Mouse (Mus musculus) liver, embryonic 14.5 days (tissue): ENCODE measurements around the gene Mapkapk2. TPM values are rescaled to one million over a fixed set of nuclear protein-coding genes. Genes with fewer than 3 reads are reported as not detected.

ENCODE experiments used
- ATAC-seq: fragments of 200-750 bp; cut with Nextera tagmentation; 2 replicates; pipeline ENCODE4 v1.8.0; 2017; ENCODE audit warnings: moderate number of reproducible peaks, mild to moderate bottlenecking, moderate library complexity; ENCODE audit not compliant: insufficient read depth
- DNase-seq, 3 experiments: peaks; one replicate each; pipeline ENCODE4 v3.0.0-alpha.2; 2012 to 2013; ENCODE audit warnings: low read depth in 3 of 3, low spot score in 3 of 3
- H3K27ac ChIP-seq: fragments of 300-500 bp; sonication (generic); 2 replicates; pipeline ENCODE4 v1.5.1; 2014; ENCODE audit warnings: moderate library complexity, mild to moderate bottlenecking, control low read depth, inconsistent platforms
- H3K27me3 ChIP-seq: fragments of 300-500 bp; sonication (generic); 2 replicates; pipeline ENCODE4 v1.6.1; 2014; ENCODE audit warnings: mild to moderate bottlenecking, low read length, moderate library complexity; ENCODE audit not compliant: control insufficient read depth, insufficient read depth
- H3K36me3 ChIP-seq: fragments of 300-500 bp; sonication (generic); replicated peaks from 2 replicates; pipeline ENCODE4 v1.6.1; 2014; ENCODE audit warnings: low read depth; ENCODE audit not compliant: control insufficient read depth, insufficient read depth
- H3K4me1 ChIP-seq, 2 experiments: fragments of 200-500 bp in 1 of 2; fragments of 300-500 bp in 1 of 2; sonication (generic) in 1 of 2; replicated peaks; 2 replicates each; pipeline ENCODE4 v1.6.1; 2012 to 2014; ENCODE audit warnings: antibody characterized with exemption in 1 of 2, inconsistent platforms in 1 of 2, low read length in 1 of 2; ENCODE audit not compliant: control insufficient read depth in 2 of 2, insufficient read depth in 2 of 2
- H3K4me2 ChIP-seq: fragments of 300-500 bp; sonication (generic); 2 replicates; pipeline ENCODE4 v1.6.1; 2014; ENCODE audit warnings: low read depth, mild to moderate bottlenecking, control low read depth, moderate library complexity
- H3K4me3 ChIP-seq, 2 experiments: fragments of 200-500 bp in 1 of 2; fragments of 300-500 bp in 1 of 2; sonication (generic) in 1 of 2; 2 replicates each; pipeline ENCODE4 v1.5.1; 2012 to 2014; ENCODE audit warnings: low read depth in 2 of 2, low read length in 2 of 2, mild to moderate bottlenecking in 2 of 2, control low read depth in 1 of 2, inconsistent platforms in 1 of 2, moderate library complexity in 1 of 2; ENCODE audit not compliant: insufficient read depth in 1 of 2
- H3K9ac ChIP-seq: fragments of 300-500 bp; sonication (generic); replicated peaks from 2 replicates; pipeline ENCODE4 v1.6.1; 2014; ENCODE audit warnings: mild to moderate bottlenecking, control low read depth, moderate library complexity
- H3K9me3 ChIP-seq: fragments of 300-500 bp; sonication (generic); 2 replicates; pipeline ENCODE4 v1.6.1; 2016; ENCODE audit warnings: low read length, mixed read lengths; ENCODE audit not compliant: control insufficient read depth
- CTCF ChIP-seq: IDR thresholded peaks from 2 replicates; pipeline ENCODE4 v1.5.1; 2016; ENCODE audit warnings: antibody characterized with exemption, low read depth, control low read depth
- EP300 ChIP-seq: IDR thresholded peaks from 2 replicates; pipeline ENCODE4 v1.6.1; 2016; ENCODE audit warnings: antibody characterized with exemption, low read depth
- WGBS: fragments of 180-500 bp; shearing (Covaris S2); extraction: QIAGEN DNeasy Blood & Tissue Kit; methylation state at CpG from one replicate; pipeline ENCODE4 v1.1.7; 2014; ENCODE audit not compliant: insufficient replicate concordance; 5-methylcytosine and 5-hydroxymethylcytosine counted together
- polyA plus RNA-seq, 2 experiments: library from polyadenylated mRNA; depleted of rRNA in 1 of 2; stranded (reverse) in 1 of 2; unstranded in 1 of 2; fragments of >200 nt; fragmentation: Nextera tagmentation in 1 of 2; extraction: Ambion mirVana in 1 of 2; gene quantifications; 2 replicates each; pipeline versions ENCODE4 v1.2.1 to v1.2.3; 2012 to 2014

The Mapkapk2 gene
- polyA plus RNA-seq, 2 experiments: 12.9 to 13.6 TPM

DNA sequence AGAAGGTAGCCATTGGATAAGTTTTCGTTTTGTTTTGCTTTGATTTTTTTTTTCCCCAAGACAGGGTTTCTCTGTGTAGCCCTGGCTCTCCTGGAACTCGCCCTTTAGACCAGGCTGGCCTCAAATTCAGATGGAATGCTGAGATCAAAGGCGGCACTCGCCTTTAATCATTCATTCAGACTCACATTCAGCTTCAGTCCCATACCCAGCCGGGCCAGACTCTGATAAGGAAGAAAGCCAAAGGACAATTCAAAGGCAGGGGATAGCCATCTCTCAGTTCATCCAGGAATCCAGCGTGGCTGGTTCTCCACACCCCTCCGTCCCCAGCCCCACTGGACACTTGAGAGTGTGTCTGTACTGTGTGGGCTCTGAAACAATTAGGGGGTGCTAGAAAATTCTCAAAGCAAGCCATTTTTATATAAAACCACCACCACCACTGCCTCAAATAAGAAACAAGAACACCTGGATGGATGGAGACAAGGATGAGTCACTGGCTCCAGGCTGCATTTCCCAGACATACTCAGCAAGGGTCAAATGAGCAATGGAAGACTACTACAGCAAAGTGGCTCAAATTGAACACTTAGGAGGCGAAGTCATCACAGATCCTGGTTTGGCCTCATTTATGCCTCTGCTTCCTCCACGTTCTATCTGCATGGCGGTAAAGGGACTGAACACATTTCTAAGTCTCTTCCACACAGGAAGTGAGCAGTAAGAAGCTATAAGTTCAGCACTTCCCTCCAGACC is 26.1 kb upstream of the Mapkapk2 start:
- Histone ChIP-seq H3K9me3 (no peaks in the 10 kb centered on the region), H3K27me3 (no peaks in the 10 kb centered on the region), H3K36me3 (peaks cover 18% of the 10 kb centered on the region), H3K9ac (no peak overlapping the region), H3K27ac (no peak overlapping the region), H3K4me3 (no peak overlapping the region), H3K4me1 (peaks cover 28 to 38% of the 10 kb centered on the region in 2 experiments), H3K4me2 (no peak overlapping the region)
- 52% methylated on average over 10 of the region's 10 CpGs for WGBS
- DNase-seq (no peak), ATAC-seq (no peak)
- no peak for TF ChIP-seq EP300
- no peak for TF ChIP-seq CTCF

DNA sequence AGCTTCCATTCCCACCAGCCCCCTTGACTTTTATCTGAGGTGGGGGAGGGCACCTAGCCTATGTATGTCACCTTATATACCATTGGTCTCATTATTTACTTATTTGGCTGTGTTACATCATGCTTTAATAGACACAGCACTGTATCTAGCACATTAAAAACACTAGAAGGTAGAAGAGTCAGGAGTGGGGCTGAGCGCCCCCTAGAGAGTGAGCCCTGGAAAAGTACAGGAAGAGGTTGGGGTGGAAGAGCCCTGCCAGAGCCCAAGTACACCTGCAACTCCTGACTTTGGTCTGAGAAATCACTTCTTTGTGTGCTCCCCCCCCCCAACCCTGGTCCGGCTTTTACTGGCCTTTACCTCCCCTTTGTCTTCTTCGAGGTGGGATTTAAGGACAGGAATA is 24.4 kb upstream of the Mapkapk2 start:
- Histone ChIP-seq H3K4me3 (no peak overlapping the region), H3K9ac (no peak overlapping the region), H3K27ac (no peak overlapping the region), H3K36me3 (peaks cover 1% of the 10 kb centered on the region; the same call in 1 of the 2 replicates), H3K4me1 (peaks cover 25 to 32% of the 10 kb centered on the region in 2 experiments), H3K4me2 (no peak overlapping the region), H3K9me3 (no peaks in the 10 kb centered on the region), H3K27me3 (no peaks in the 10 kb centered on the region)
- TF ChIP-seq CTCF (peak; percentile 64), EP300 (no peak)
- DNase-seq: no peak
- ATAC-seq: no peak
- 24% methylated on average over 3 of the region's 3 CpGs for WGBS

DNA sequence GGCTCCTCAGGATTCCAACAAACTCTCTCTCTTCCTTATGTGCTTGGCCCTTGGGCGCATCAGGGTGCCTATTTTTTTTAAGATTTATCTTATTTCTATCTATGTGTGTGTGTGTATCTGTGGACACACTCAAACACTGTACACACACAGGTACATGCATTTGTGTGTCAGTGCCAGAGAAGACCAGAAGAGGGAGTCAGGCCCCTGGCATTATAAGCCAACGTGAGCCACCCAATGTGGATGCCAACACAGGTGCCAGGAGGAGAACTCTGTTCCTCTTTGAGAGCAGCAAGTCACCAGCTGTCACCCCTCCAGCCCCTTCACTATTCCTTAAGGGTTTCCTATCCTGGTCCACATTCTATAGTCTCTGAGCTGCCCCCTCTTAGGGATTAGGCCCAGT is 21.4 kb upstream of the Mapkapk2 start:
- peaks cover 0 to 5% of the 10 kb centered on the region in 2 experiments; a peak in 1 of 4 replicates for H3K4me1 ChIP-seq
- H3K36me3 ChIP-seq: no peaks in the 10 kb centered on the region
- H3K27ac ChIP-seq: no peak overlapping the region
- DNase-seq (peak in 1 of 3 experiments; percentile 40), ATAC-seq (peak; percentile 50)
- 31% methylated on average over 2 of the region's 2 CpGs for WGBS
- H3K4me3 ChIP-seq: no peak overlapping the region
- TF ChIP-seq EP300: no peak
- TF ChIP-seq CTCF: peak; percentile 84
- H3K9ac ChIP-seq: no peak overlapping the region
- H3K9me3 ChIP-seq: no peaks in the 10 kb centered on the region
- H3K27me3 ChIP-seq: no peaks in the 10 kb centered on the region; the same call in 1 of the 2 replicates
- no peak overlapping the region for H3K4me2 ChIP-seq

DNA sequence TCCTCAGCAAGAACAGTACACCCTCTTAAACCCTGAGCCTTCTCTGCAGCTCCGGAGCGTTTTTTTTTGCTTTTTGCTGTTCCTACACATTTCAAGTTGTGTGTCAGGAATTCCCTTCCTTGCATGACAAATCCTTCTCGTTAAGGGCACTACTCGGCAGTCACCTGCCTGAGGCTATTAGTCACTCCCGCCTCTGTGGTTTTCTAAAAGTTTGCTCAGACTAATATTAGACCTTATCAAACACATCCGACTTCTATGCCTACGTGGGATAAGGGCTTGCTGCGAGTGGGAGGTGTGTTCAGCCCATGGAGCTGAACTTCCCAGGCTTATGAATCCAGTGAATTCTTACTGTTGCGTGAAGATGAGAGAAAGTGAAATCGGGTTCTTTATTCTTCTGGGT is 20.9 kb upstream of the Mapkapk2 start:
- Histone ChIP-seq H3K4me1 (peaks cover 0 to 5% of the 10 kb centered on the region in 2 experiments; a peak in 1 of 4 replicates), H3K36me3 (no peaks in the 10 kb centered on the region), H3K9me3 (no peaks in the 10 kb centered on the region), H3K9ac (no peak overlapping the region), H3K27ac (no peak overlapping the region), H3K4me3 (no peak overlapping the region), H3K27me3 (no peaks in the 10 kb centered on the region; the same call in 1 of the 2 replicates), H3K4me2 (no peak overlapping the region)
- DNase-seq (no peak), ATAC-seq (no peak)
- 33% methylated on average over 10 of the region's 10 CpGs for WGBS
- TF ChIP-seq CTCF (no peak), EP300 (no peak)

DNA sequence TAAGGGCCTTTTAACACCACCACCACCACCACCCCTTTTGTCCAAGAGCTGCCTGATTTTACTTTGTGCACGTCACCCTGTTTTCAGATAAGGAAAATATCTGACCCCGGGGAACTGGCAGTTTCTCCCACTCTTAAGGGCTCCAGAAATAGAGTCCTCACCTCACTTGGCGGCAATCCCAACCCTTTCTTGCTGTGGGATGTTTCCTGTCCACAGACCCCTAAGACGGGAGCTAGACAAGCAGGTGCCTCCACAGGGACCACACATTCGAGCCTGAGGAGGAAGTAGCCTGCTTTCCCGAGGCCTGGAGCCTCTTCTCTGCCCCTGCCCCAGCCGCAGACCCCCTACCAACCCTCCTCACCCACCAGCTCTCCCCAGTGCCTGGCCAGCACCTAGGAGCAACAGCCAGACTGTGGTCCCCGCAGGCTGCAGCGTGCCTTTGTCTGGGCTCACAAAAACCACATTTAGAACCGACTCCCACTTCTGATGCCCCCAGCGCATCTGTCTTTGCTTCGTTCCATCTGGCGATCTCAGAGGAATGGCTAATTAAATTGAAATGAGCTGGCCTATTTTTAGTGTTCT is 18.9 kb upstream of the Mapkapk2 start:
- no peak overlapping the region for H3K9ac ChIP-seq

More for the DNA sequence above, 18.9 kb upstream of the Mapkapk2 start:
- H3K4me2 ChIP-seq: no peak overlapping the region
- H3K27me3 ChIP-seq: no peaks in the 10 kb centered on the region; the same call in 1 of the 2 replicates
- 35% methylated on average over 13 of the region's 13 CpGs for WGBS
- TF ChIP-seq CTCF (no peak), EP300 (no peak)
- H3K4me1 ChIP-seq: peaks cover 0 to 9% of the 10 kb centered on the region in 2 experiments; a peak in 2 of 4 replicates
- DNase-seq: no peak
- H3K36me3 ChIP-seq: no peaks in the 10 kb centered on the region
- peak; percentile 22; the same call in 1 of the 2 replicates for ATAC-seq
- H3K27ac ChIP-seq: no peak overlapping the region
- no peak overlapping the region for H3K4me3 ChIP-seq
- H3K9me3 ChIP-seq: no peaks in the 10 kb centered on the region
